Mouse (Mus musculus): Measurements from ENCODE around the gene Galm. TPM values are rescaled to one million over a fixed set of nuclear protein-coding genes. Genes with fewer than 3 reads are reported as not detected.
"Not testable (repeated sequence)": the region's sequence is repeated elsewhere in the genome, so short reads cannot be mapped to it uniquely, and the experiment has no call there.

The Galm gene
- polyA plus RNA-seq, 1 experiment from 2014 or later = 18.2 TPM

DNA sequence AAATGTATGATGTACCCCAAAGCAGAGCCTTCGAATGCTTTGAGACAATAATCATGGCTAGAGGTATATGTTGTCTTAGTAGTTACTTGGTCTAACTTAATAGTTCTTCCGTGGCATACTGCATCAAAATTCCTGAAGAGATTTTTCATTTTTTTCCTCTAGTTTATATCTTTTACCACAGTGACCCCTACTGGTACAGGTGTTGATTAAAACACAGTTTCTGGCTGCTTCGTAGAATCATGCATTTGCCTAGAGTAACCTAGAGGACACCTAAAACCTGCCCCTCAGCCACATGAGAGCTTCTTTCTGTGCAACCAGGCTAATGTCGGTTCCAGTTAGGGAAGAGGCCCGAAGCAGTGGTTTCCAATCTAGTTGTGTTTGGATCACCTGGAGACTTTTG, 65.8 kb downstream of the Galm start:
- no peak overlapping the region for H3K27ac ChIP-seq
- no peaks in the 10 kb centered on the region for H3K27me3 ChIP-seq
- no peak overlapping the region for H3K4me3 ChIP-seq (replicated peaks)
- H3K9me3 ChIP-seq (replicated peaks) = no peaks in the 10 kb centered on the region
- no peak overlapping the region for H3K4me2 ChIP-seq
- ATAC-seq (replicated peaks; ENCODE audit: low FRiP score) = no peak
- H3K36me3 ChIP-seq = peaks cover 33% of the 10 kb centered on the region
- H3K4me1 ChIP-seq = no peaks in the 10 kb centered on the region
- H3K9ac ChIP-seq = no peak overlapping the region
- 73% methylated on average over 5 of the region's 5 CpGs for WGBS

DNA sequence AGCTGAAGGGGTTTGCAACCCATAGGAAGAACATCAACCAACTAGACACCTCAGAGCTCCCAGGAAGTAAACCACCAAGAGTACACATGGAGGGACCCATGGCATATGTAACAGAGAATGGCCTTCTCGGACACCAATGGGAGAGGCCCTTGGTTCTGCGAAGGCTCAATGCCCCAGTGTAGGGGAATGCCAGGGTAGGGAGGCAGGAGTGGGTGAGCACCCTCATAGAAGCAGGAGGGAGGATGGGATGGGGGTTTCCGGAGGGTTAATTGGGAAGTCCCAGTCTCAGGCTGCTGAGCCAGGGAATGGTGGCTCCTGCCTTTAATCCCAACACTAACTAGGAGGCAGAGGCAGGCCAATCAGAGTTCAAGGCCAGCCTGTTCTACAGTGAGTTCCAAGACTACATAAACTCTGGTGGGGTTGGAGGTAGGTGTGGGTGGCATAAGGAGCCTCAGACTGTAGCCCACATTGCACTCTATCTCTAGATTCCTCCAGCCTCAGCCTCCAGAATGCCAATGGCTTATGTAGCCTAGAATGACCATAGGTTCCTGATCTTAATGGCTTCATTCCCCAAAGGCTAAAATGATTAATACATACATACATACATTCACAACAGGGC, 72.0 kb downstream of the Galm start:
- Histone ChIP-seq H3K27ac (no peak overlapping the region), H3K9me3 (replicated peaks) (no peaks in the 10 kb centered on the region), H3K27me3 (no peaks in the 10 kb centered on the region), H3K36me3 (peaks cover 86% of the 10 kb centered on the region), H3K9ac (no peak overlapping the region), H3K4me1 (peaks cover 5% of the 10 kb centered on the region; the same call in 1 of the 2 replicates), H3K4me3 (replicated peaks) (no peak overlapping the region), H3K4me2 (no peak overlapping the region)
- WGBS = 83% methylated on average over 3 of the region's 3 CpGs
- 0 out of 2 replicates have a peak, but pooled peaks have one; percentile 25 for ATAC-seq (replicated peaks; ENCODE audit: low FRiP score)

DNA sequence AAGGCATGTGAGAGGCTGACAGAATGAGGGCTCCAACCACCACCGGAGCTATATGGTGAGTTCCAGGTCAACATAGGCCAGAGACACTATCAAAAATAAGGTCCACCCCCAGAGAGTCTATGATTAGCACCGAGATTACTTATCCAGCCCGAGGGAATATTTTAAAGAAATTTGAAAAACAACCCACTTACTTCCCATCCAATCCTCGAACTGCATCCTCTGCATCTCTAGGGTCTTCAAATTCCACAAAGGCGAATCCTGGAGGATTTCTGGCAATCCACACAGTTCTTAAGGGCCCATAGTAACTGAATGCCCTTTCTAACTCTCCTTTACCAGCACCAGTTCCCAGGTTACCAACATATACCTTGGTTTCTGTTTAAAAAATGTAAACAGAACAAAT, 78.4 kb downstream of the Galm start:
- peaks cover 21% of the 10 kb centered on the region for H3K4me1 ChIP-seq
- 9% methylated on average over 5 of the region's 5 CpGs for WGBS
- no peaks in the 10 kb centered on the region for H3K9me3 ChIP-seq (replicated peaks)
- H3K9ac ChIP-seq = peak overlapping the region; percentile 99
- peak overlapping the region; percentile 76 for H3K4me2 ChIP-seq
- no peaks in the 10 kb centered on the region for H3K27me3 ChIP-seq
- no peak for ATAC-seq (replicated peaks; ENCODE audit: low FRiP score)
- peak overlapping the region; percentile 99 for H3K27ac ChIP-seq
- peak overlapping the region; percentile 98 for H3K4me3 ChIP-seq (replicated peaks)
- H3K36me3 ChIP-seq = peaks cover 42% of the 10 kb centered on the region

GRCm38 (mm10) chr17:80206301-80206670, 79.0 kb downstream of the Galm start:
- peak overlapping the region; percentile 76 for H3K4me2 ChIP-seq
- peak; percentile 50 for ATAC-seq (replicated peaks; ENCODE audit: low FRiP score)
- WGBS = 0% methylated on average over 36 of the region's 36 CpGs
- peaks cover 21% of the 10 kb centered on the region for H3K4me1 ChIP-seq
- no peaks in the 10 kb centered on the region for H3K27me3 ChIP-seq
- peak overlapping the region; percentile 99 for H3K27ac ChIP-seq
- peaks cover 38% of the 10 kb centered on the region for H3K36me3 ChIP-seq
- H3K9ac ChIP-seq = peak overlapping the region; percentile 99
- no peaks in the 10 kb centered on the region for H3K9me3 ChIP-seq (replicated peaks)
- H3K4me3 ChIP-seq (replicated peaks) = peak overlapping the region; percentile 98

DNA sequence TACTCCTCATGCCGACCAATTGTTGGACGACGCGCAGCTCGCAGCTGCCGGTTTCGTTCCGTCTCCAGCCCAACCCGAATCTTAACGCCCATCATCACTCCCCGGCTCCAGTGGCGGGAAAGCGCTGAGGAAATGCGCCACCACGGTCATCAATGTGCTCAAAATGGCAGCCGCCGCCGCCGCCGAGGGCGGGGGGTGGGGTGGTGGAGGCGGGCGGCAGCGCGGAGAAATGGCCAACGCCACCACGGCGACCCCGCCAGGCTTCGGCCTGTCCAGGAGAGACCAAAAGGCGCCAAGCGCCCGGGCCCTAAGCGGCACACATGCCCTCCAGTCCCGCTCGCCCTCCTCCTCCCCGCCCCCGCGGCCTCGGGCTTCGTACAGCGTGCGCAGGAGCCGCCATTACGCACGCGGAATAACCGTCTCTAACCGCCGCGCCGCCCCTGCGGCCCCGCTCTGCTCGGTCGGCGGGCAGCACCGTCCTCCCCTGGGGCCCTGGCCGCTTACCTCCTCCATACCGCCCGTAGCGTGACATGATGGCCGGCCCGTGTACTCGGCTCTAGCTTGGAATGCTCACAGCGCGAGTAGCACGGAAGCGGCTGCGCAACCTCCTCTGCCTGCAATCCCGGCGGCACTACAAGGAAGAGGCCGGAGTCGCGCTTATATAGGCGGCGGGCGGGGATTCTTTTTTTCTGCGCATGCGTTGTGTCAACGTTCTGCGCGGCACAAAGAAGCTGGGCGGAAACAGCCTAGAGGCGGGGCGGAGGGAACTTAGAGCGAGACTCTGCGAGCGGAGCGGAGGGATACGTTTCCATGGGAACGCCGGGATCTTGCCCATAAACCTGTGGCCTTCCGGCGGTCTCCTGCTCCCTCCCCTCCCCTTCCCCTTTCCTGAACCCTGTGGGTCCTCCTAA, 79.7 kb downstream of the Galm start, which contains the start of the genes Srsf7 and Ttc39d:
TSS of gene Srsf7 (minus strand) at position 637 of the 911 bp plus-strand sequence.
TSS of gene Ttc39d (plus strand) at position 790 of the 911 bp plus-strand sequence.
- Histone ChIP-seq H3K27me3 (no peaks in the 10 kb centered on the region), H3K9me3 (replicated peaks) (no peaks in the 10 kb centered on the region), H3K9ac (peak within 1 kb of the TSS; percentile 99), H3K27ac (peak within 1 kb of the TSS; percentile 99), H3K4me1 (peaks cover 21% of the 10 kb centered on the region), H3K4me2 (peak within 1 kb of the TSS; percentile 76), H3K36me3 (peaks cover 32% of the 10 kb centered on the region), H3K4me3 (replicated peaks) (peak within 1 kb of the TSS; percentile 98)
- under 1% methylated on average over 95 of the region's 95 CpGs for WGBS
- peak; percentile 95 for ATAC-seq (replicated peaks; ENCODE audit: low FRiP score)

DNA sequence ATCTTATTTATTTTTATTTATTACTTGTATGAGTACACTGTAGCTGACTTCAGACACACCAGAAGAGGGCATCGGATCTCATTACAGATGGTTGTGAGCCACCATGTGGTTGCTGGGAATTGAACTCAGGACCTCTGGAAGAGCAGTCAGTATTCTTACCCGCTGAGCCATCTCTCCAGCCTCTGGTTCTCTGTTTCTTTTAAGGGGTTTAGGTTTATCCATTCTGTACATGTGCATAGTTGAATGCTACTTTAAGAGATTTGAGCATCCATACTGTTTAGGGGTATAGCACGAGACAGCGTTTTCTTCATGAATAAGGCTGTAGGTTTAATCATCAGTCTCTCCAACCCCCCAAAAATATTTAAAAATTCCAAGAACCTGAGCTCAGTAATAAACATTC, 86.7 kb downstream of the Galm start:
- H3K4me3 ChIP-seq (replicated peaks); H3K9me3 ChIP-seq (replicated peaks); ATAC-seq (replicated peaks; ENCODE audit: low FRiP score); H3K27ac ChIP-seq; H3K4me1 ChIP-seq; H3K27me3 ChIP-seq; H3K9ac ChIP-seq; H3K4me2 ChIP-seq; H3K36me3 ChIP-seq: not testable (repeated sequence)
- 91% methylated on average over 4 of the region's 4 CpGs for WGBS

GRCm38 (mm10) chr17:80220131-80220530, 92.9 kb downstream of the Galm start:
- H3K4me1 ChIP-seq = peaks cover 4% of the 10 kb centered on the region
- no peak overlapping the region for H3K9ac ChIP-seq
- no peak for ATAC-seq (replicated peaks; ENCODE audit: low FRiP score)
- H3K27ac ChIP-seq = no peak overlapping the region
- WGBS = 64% methylated on average over 2 of the region's 2 CpGs
- H3K4me3 ChIP-seq (replicated peaks) = no peak overlapping the region
- H3K36me3 ChIP-seq = no peaks in the 10 kb centered on the region
- no peaks in the 10 kb centered on the region for H3K9me3 ChIP-seq (replicated peaks)
- no peak overlapping the region for H3K4me2 ChIP-seq
- no peaks in the 10 kb centered on the region for H3K27me3 ChIP-seq

GRCm38 (mm10) chr17:80221202-80221601, 93.9 kb downstream of the Galm start:
- no peak overlapping the region for H3K4me3 ChIP-seq (replicated peaks)
- H3K9me3 ChIP-seq (replicated peaks) = no peaks in the 10 kb centered on the region
- H3K27me3 ChIP-seq = no peaks in the 10 kb centered on the region
- no peak overlapping the region for H3K27ac ChIP-seq
- no peaks in the 10 kb centered on the region for H3K36me3 ChIP-seq
- WGBS = 66% methylated on average over 9 of the region's 9 CpGs
- no peak for ATAC-seq (replicated peaks; ENCODE audit: low FRiP score)
- peaks cover 5% of the 10 kb centered on the region for H3K4me1 ChIP-seq
- H3K4me2 ChIP-seq = no peak overlapping the region
- H3K9ac ChIP-seq = no peak overlapping the region

GRCm38 (mm10) chr17:80221890-80222628, 94.8 kb downstream of the Galm start:
- Histone ChIP-seq H3K27me3 (no peaks in the 10 kb centered on the region), H3K4me2 (no peak overlapping the region), H3K4me3 (replicated peaks) (no peak overlapping the region), H3K4me1 (peaks cover 5% of the 10 kb centered on the region), H3K9ac (no peak overlapping the region), H3K36me3 (0 out of 2 replicates have a peak, but pooled peaks cover 4% of the 10 kb centered on the region), H3K9me3 (replicated peaks) (no peaks in the 10 kb centered on the region), H3K27ac (no peak overlapping the region)
- ATAC-seq (replicated peaks; ENCODE audit: low FRiP score) = no peak
- 68% methylated on average over 3 of the region's 3 CpGs for WGBS

- H3K36me3 ChIP-seq = peaks cover 19% of the 10 kb centered on the region
- peak overlapping the region; percentile 96 for H3K27ac ChIP-seq
- H3K9ac ChIP-seq = peak overlapping the region; percentile 75
- H3K4me1 ChIP-seq = peaks cover 5% of the 10 kb centered on the region
- no peaks in the 10 kb centered on the region for H3K9me3 ChIP-seq (replicated peaks)
- 12% methylated on average over 9 of the region's 9 CpGs for WGBS
- no peaks in the 10 kb centered on the region for H3K27me3 ChIP-seq
- ATAC-seq (replicated peaks; ENCODE audit: low FRiP score) = peak; percentile 12; the same call in 1 of the 2 replicates
- H3K4me3 ChIP-seq (replicated peaks) = peak overlapping the region; percentile 67
- H3K4me2 ChIP-seq = peak overlapping the region; percentile 77
These were observed 96.6 kb downstream of the Galm start for GRCm38 (mm10) chr17:80223829-80224228.

DNA sequence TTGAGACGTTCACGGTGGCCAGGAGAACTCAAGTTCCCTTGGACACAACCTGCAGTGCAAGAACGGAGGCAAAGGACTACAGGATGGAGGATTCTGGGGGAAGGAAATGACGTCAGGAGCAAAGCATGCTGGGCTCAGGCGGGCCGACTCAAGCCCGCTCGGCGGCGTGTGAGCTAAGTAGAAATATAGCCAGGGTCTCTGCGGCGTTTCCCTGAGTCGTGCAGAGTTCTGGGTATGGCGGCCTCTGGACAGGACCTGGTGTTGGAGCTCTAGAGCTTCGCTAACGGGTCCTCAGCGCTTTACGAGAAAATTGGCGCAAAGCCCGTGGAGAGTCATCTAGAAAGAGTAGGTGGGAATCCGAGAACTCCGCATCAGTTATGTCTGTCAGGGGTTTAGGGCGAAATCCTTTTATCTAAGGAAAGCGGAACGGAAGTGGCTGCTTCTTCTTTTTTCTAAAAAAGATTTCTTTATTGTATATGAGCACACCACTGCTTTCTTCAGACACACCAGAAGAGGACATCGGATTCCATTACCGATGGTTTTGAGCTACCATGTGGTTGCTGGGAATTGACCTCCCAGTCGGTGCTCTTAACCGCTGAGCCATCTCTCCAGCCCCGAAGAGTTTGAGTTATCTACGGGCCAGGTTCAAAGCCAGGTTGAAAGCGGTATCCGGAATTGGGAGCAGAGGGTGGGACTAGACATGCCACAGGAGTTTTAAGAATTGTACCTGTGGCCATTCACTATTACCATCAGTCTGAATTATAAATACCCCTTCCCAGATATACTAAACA, 97.2 kb downstream of the Galm start, which contains the start of gene Gemin6:
TSS of gene Gemin6 (plus strand) at position 116 of the 791 bp plus-strand sequence.
- Histone ChIP-seq H3K9me3 (replicated peaks) (no peaks in the 10 kb centered on the region), H3K27me3 (no peaks in the 10 kb centered on the region), H3K4me1 (peaks cover 5% of the 10 kb centered on the region), H3K27ac (peak within 1 kb of the TSS; percentile 96), H3K36me3 (peaks cover 26% of the 10 kb centered on the region), H3K9ac (peak within 1 kb of the TSS; percentile 75), H3K4me3 (replicated peaks) (peak within 1 kb of the TSS; percentile 67), H3K4me2 (peak within 1 kb of the TSS; percentile 77)
- ATAC-seq (replicated peaks; ENCODE audit: low FRiP score) = peak; percentile 97
- WGBS = under 1% methylated on average over 33 of the region's 33 CpGs

All from kidney, embryonic 15.5 days (tissue).